Comparison of ENCODE assay signal across 11 mouse cellular contexts in genomic region chr10:127671276-127671675, GRCm38 (mm10). TPM values are rescaled to one million over a fixed set of nuclear protein-coding genes. Genes with fewer than 3 reads are reported as not detected.
DNase-seq lines count a peak whose midpoint lies in the region; ATAC-seq and TF ChIP-seq lines count a peak whose summit lies in the region.
"Had no signal": no experiment of that assay in that cellular context is flagged by ENCODE, and none has a peak within 500 bp of the region (broad histone marks: within the 10 kb centered on the region; RNA-seq: fewer than 3 reads in every experiment).

No protein-coding gene starts in this region.

- no peak overlapping the region for H3K4me2 ChIP-seq in liver, embryonic 11.5 days
- no peak overlapping the region for H3K4me2 ChIP-seq in midbrain, embryonic 15.5 days
- H3K4me2 ChIP-seq: heart, embryonic 11.5 days had no signal

- ATAC-seq in liver, embryonic 11.5 days (replicated peaks; ENCODE audit: low FRiP score), result no peak
- ATAC-seq in midbrain, embryonic 15.5 days (replicated peaks), result no peak
- ATAC-seq: Patski had no signal

- TF ChIP-seq CTCF in liver, adult 2 months (IDR thresholded peaks at IDR 0.05; ENCODE audit: low read depth, low read length), result peak; percentile 76
- peak; percentile 65; the same call in 1 of the 2 replicates for TF ChIP-seq CTCF in testis, adult 2 months (IDR thresholded peaks at IDR 0.05; ENCODE audit: control insufficient read depth, insufficient read depth, insufficient replicate concordance, low read depth, low read length)

- H3K79me2 ChIP-seq in liver, adult 2 months (ENCODE audit: control insufficient read depth, insufficient read depth, low read length), result no peaks in the 10 kb centered on the region

- DNase-seq in cerebellum, adult 9-10 months, result peak; percentile 31
- DNase-seq in cerebellum, adult 8-10 months, result no peak
- DNase-seq in liver, adult 2 months (ENCODE audit: extremely low read depth, low read depth, low spot score), result peak; percentile 26
- DNase-seq in liver, embryonic 11.5 days (ENCODE audit: low spot score), result no peak
- peak; percentile 36 for DNase-seq in embryonic facial prominence, embryonic 10.5 days (ENCODE audit: low spot score)
- DNase-seq in right cerebral cortex, postnatal 25 days, result no peak

- no peaks in the 10 kb centered on the region for H3K36me3 ChIP-seq in liver, adult 2 months (ENCODE audit: control insufficient read depth, insufficient read depth, low read length)
- H3K36me3 ChIP-seq in liver, embryonic 11.5 days (ENCODE audit: control insufficient read depth, insufficient read depth, low read length), result no peaks in the 10 kb centered on the region
- no peaks in the 10 kb centered on the region for H3K36me3 ChIP-seq in embryonic facial prominence, embryonic 10.5 days (replicated peaks)
- no peaks in the 10 kb centered on the region for H3K36me3 ChIP-seq in testis, adult 2 months (ENCODE audit: control insufficient read depth, insufficient read depth, low read length)
- H3K36me3 ChIP-seq in midbrain, embryonic 15.5 days (replicated peaks), result no peaks in the 10 kb centered on the region

- no peaks in the 10 kb centered on the region for H3K9me3 ChIP-seq in liver, embryonic 11.5 days (ENCODE audit: control insufficient read depth, low read length)
- H3K9me3 ChIP-seq in embryonic facial prominence, embryonic 10.5 days, result no peaks in the 10 kb centered on the region
- H3K9me3 ChIP-seq in midbrain, embryonic 15.5 days, result no peaks in the 10 kb centered on the region

- peaks cover 2% of the 10 kb centered on the region; the same call in 1 of the 2 replicates for H3K4me1 ChIP-seq in liver, adult 2 months (ENCODE audit: control insufficient read depth, insufficient read depth, low read length)
- peaks cover 19% of the 10 kb centered on the region for H3K4me1 ChIP-seq in liver, embryonic 11.5 days (replicated peaks; ENCODE audit: control insufficient read depth, insufficient read depth, low read length)
- H3K4me1 ChIP-seq in embryonic facial prominence, embryonic 10.5 days, result peaks cover 35% of the 10 kb centered on the region
- H3K4me1 ChIP-seq in testis, adult 2 months (ENCODE audit: control insufficient read depth, insufficient read depth, low read length), result peaks cover 22% of the 10 kb centered on the region
- H3K4me1 ChIP-seq in midbrain, embryonic 15.5 days, result peaks cover 30% of the 10 kb centered on the region

- H3K9ac ChIP-seq in liver, adult 2 months (ENCODE audit: low read depth, low read length), result no peak overlapping the region
- no peak overlapping the region for H3K9ac ChIP-seq in liver, embryonic 11.5 days (ENCODE audit: low read depth, low read length)
- H3K9ac ChIP-seq in midbrain, embryonic 15.5 days, result no peak overlapping the region

- H3K4me3 ChIP-seq in liver, adult 2 months (ENCODE audit: insufficient read depth, low read depth, low read length), result no peak overlapping the region
- no peak overlapping the region for H3K4me3 ChIP-seq in liver, embryonic 11.5 days (ENCODE audit: low read depth, low read length)
- H3K4me3 ChIP-seq in embryonic facial prominence, embryonic 10.5 days, result no peak overlapping the region
- H3K4me3 ChIP-seq in testis, adult 2 months (ENCODE audit: control insufficient read depth, low read depth, low read length), result no peak overlapping the region
- no peak overlapping the region for H3K4me3 ChIP-seq in midbrain, embryonic 15.5 days
- H3K4me3 ChIP-seq: myocyte had no signal

- H3K27me3 ChIP-seq in liver, adult 2 months (ENCODE audit: control insufficient read depth, insufficient read depth, low read length), result no peaks in the 10 kb centered on the region
- H3K27me3 ChIP-seq in liver, embryonic 11.5 days (replicated peaks; ENCODE audit: control insufficient read depth, insufficient read depth, low read length), result peaks cover 23% of the 10 kb centered on the region
- peaks cover 19% of the 10 kb centered on the region for H3K27me3 ChIP-seq in embryonic facial prominence, embryonic 10.5 days (replicated peaks; ENCODE audit: low read depth, poor library complexity, severe bottlenecking)
- H3K27me3 ChIP-seq in testis, adult 2 months (ENCODE audit: control insufficient read depth, insufficient read depth, low read length), result no peaks in the 10 kb centered on the region
- H3K27me3 ChIP-seq in midbrain, embryonic 15.5 days (replicated peaks), result peaks cover 11% of the 10 kb centered on the region
- H3K27me3 ChIP-seq: Patski had no signal

- no peak for TF ChIP-seq POLR2A in liver, adult 2 months (IDR thresholded peaks at IDR 0.05; ENCODE audit: extremely low read depth, insufficient read depth, low read length)
- TF ChIP-seq POLR2A in testis, adult 2 months (IDR thresholded peaks at IDR 0.05; ENCODE audit: control insufficient read depth, low read depth, low read length), result no peak

- 49% methylated on average over 2 of the region's 2 CpGs for WGBS in liver, adult 2 months
- WGBS in liver, embryonic 11.5 days, result 27% methylated on average over 2 of the region's 2 CpGs
- WGBS in embryonic facial prominence, embryonic 10.5 days, result 40% methylated on average over 2 of the region's 2 CpGs
- WGBS in midbrain, embryonic 15.5 days, result 37% methylated on average over 2 of the region's 2 CpGs

- H3K27ac ChIP-seq in liver, adult 2 months (replicated peaks; ENCODE audit: insufficient read depth, low read depth, low read length), result no peak overlapping the region
- H3K27ac ChIP-seq in liver, embryonic 11.5 days (ENCODE audit: low read depth, low read length), result no peak overlapping the region
- H3K27ac ChIP-seq in embryonic facial prominence, embryonic 10.5 days (replicated peaks), result no peak overlapping the region
- no peak overlapping the region for H3K27ac ChIP-seq in testis, adult 2 months (ENCODE audit: control insufficient read depth, insufficient read depth, low read depth, low read length)
- H3K27ac ChIP-seq in midbrain, embryonic 15.5 days, result no peak overlapping the region

RNA-seq across cellular contexts. Expression of gene Nab2, which starts 2.9 kb away (rescaled TPM):
- 8.9 and 13.4 TPM in 2 replicates for total RNA-seq in liver, adult 2 months (2014; rRNA removed)
- polyA plus RNA-seq in liver, adult 2 months (2012; rRNA removed), result 16.0 and 16.6 TPM in 2 replicates
- 5.7 and 5.8 TPM in 2 replicates for polyA plus RNA-seq in liver, embryonic 11.5 days (2014; fragmentation: Nextera tagmentation; extraction: Ambion mirVana)
- polyA plus RNA-seq in embryonic facial prominence, embryonic 10.5 days (2016; fragmentation: Nextera tagmentation; extraction: Ambion mirVana), result 11.6 and 12.1 TPM in 2 replicates
- polyA plus RNA-seq in testis, adult 2 months (2012; rRNA removed), result 24.6 and 26.2 TPM in 2 replicates
- 1.9 and 2.6 TPM in 2 replicates for polyA plus RNA-seq in midbrain, embryonic 15.5 days (2015; fragmentation: Nextera tagmentation; extraction: Ambion mirVana)

RNA-seq across cellular contexts. Expression of gene Nemp1, which starts 4.6 kb away (rescaled TPM):
- total RNA-seq in liver, adult 2 months (2014; rRNA removed), result 5.5 and 6.3 TPM in 2 replicates
- 2.0 and 2.7 TPM in 2 replicates for polyA plus RNA-seq in liver, adult 2 months (2012; rRNA removed)
- polyA plus RNA-seq in liver, embryonic 11.5 days (2014; fragmentation: Nextera tagmentation; extraction: Ambion mirVana), result 10.5 and 11.2 TPM in 2 replicates
- polyA plus RNA-seq in embryonic facial prominence, embryonic 10.5 days (2016; fragmentation: Nextera tagmentation; extraction: Ambion mirVana), result 10.0 and 10.7 TPM in 2 replicates
- 46.8 and 58.1 TPM in 2 replicates for polyA plus RNA-seq in testis, adult 2 months (2012; rRNA removed)
- 3.3 and 3.7 TPM in 2 replicates for polyA plus RNA-seq in midbrain, embryonic 15.5 days (2015; fragmentation: Nextera tagmentation; extraction: Ambion mirVana)

RNA-seq across cellular contexts. Expression of gene Stat6, which starts 28.5 kb away (rescaled TPM):
- total RNA-seq in liver, adult 2 months (2014; rRNA removed), result 27.7 and 29.1 TPM in 2 replicates
- 29.4 and 44.7 TPM in 2 replicates for polyA plus RNA-seq in liver, adult 2 months (2012; rRNA removed)
- 28.7 TPM in 2 replicates for polyA plus RNA-seq in liver, embryonic 11.5 days (2014; fragmentation: Nextera tagmentation; extraction: Ambion mirVana)
- 10.4 and 11.5 TPM in 2 replicates for polyA plus RNA-seq in embryonic facial prominence, embryonic 10.5 days (2016; fragmentation: Nextera tagmentation; extraction: Ambion mirVana)
- 3.9 and 5.9 TPM in 2 replicates for polyA plus RNA-seq in testis, adult 2 months (2012; rRNA removed)
- polyA plus RNA-seq in midbrain, embryonic 15.5 days (2015; fragmentation: Nextera tagmentation; extraction: Ambion mirVana), result 5.8 and 5.9 TPM in 2 replicates

RNA-seq across cellular contexts. Expression of gene Myo1a, which starts 33.7 kb away (rescaled TPM):
- total RNA-seq in liver, adult 2 months (2014; rRNA removed), result 0.18 TPM in 1 of 2 replicates, not detected in the other
- 0.02 TPM in 1 of 2 replicates, not detected in the other for polyA plus RNA-seq in liver, adult 2 months (2012; rRNA removed)
- polyA plus RNA-seq in liver, embryonic 11.5 days (2014; fragmentation: Nextera tagmentation; extraction: Ambion mirVana), result 0.14 TPM in 1 of 2 replicates, not detected in the other
- polyA plus RNA-seq in embryonic facial prominence, embryonic 10.5 days (2016; fragmentation: Nextera tagmentation; extraction: Ambion mirVana), result 0.54 and 0.71 TPM in 2 replicates
- polyA plus RNA-seq in testis, adult 2 months (2012; rRNA removed), result 18.5 and 19.1 TPM in 2 replicates
- 0.25 and 0.46 TPM in 2 replicates for polyA plus RNA-seq in midbrain, embryonic 15.5 days (2015; fragmentation: Nextera tagmentation; extraction: Ambion mirVana)

RNA-seq across cellular contexts. Expression of gene Lrp1, which starts 50.3 kb away (rescaled TPM):
- 193 and 278 TPM in 2 replicates for total RNA-seq in liver, adult 2 months (2014; rRNA removed)
- 354 and 373 TPM in 2 replicates for polyA plus RNA-seq in liver, adult 2 months (2012; rRNA removed)
- polyA plus RNA-seq in liver, embryonic 11.5 days (2014; fragmentation: Nextera tagmentation; extraction: Ambion mirVana), result 35.7 and 36.8 TPM in 2 replicates
- 66.6 and 70.6 TPM in 2 replicates for polyA plus RNA-seq in embryonic facial prominence, embryonic 10.5 days (2016; fragmentation: Nextera tagmentation; extraction: Ambion mirVana)
- polyA plus RNA-seq in testis, adult 2 months (2012; rRNA removed), result 20.8 and 25.9 TPM in 2 replicates
- 117 and 119 TPM in 2 replicates for polyA plus RNA-seq in midbrain, embryonic 15.5 days (2015; fragmentation: Nextera tagmentation; extraction: Ambion mirVana)

Comparison
In these comparisons a context has a peak if more than half of its experiments do, and no peak if none do; other contexts are left out.
1. DNase-seq: peak in cerebellum, adult 9-10 months (single experiment), liver, adult 2 months (single experiment) and embryonic facial prominence, embryonic 10.5 days (single experiment); none in cerebellum, adult 8-10 months (single experiment), liver, embryonic 11.5 days (single experiment) and right cerebral cortex, postnatal 25 days (single experiment).